Mouse (Mus musculus) brown adipose tissue, adult 24 weeks (tissue): Measurements from ENCODE around the gene Herc2. TPM values are rescaled to one million over a fixed set of nuclear protein-coding genes. Genes with fewer than 3 reads are reported as not detected.

ENCODE experiments used
- H3K27ac ChIP-seq: fragments of 200-500 bp; replicated peaks from 2 replicates; pipeline ENCODE4 v1.5.1; 2012; ENCODE audit warnings: low read depth, mild to moderate bottlenecking, low read length
- H3K4me1 ChIP-seq: fragments of 200-500 bp; 2 replicates; pipeline ENCODE4 v1.6.1; 2012; ENCODE audit warnings: low read length, mixed read lengths; ENCODE audit not compliant: control insufficient read depth, insufficient read depth, insufficient read length
- H3K4me3 ChIP-seq: fragments of 200-500 bp; 2 replicates; pipeline ENCODE4 v1.5.1; 2012; ENCODE audit warnings: low read depth, mild to moderate bottlenecking, low read length, moderate library complexity; ENCODE audit not compliant: insufficient read depth
- polyA plus RNA-seq: library from polyadenylated mRNA; stranded (reverse); fragments of >200 nt; gene quantifications from 2 replicates; pipeline ENCODE4 v1.2.4, GENCODE M21; 2012; ENCODE audit not compliant: missing spikeins, insufficient read depth, insufficient read length

Herc2 gene
- polyA plus RNA-seq, 1 experiment: 13.0 TPM

DNA sequence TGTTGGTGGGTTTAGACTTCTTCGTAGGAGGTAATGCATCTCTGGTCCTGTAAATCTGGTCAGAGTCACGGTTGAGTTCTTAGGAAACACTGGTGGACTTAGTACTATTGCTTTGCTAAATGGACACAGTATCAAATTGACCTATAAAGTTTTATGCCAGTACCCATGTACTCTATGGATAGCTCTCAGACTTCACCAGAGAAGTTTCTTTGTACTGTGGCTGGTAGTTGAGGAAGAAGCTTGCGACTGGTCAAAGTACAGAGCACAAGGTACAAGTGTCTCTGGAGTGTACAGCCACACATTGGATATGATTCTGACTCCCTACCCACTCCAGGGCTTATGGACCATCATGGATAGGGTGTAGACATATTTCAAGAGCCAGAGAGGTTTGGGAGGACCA lies 78.1 kb downstream of the Herc2 start:
- H3K4me3 ChIP-seq: no peak overlapping the region
- H3K4me1 ChIP-seq: no peaks in the 10 kb centered on the region
- no peak overlapping the region for H3K27ac ChIP-seq

DNA sequence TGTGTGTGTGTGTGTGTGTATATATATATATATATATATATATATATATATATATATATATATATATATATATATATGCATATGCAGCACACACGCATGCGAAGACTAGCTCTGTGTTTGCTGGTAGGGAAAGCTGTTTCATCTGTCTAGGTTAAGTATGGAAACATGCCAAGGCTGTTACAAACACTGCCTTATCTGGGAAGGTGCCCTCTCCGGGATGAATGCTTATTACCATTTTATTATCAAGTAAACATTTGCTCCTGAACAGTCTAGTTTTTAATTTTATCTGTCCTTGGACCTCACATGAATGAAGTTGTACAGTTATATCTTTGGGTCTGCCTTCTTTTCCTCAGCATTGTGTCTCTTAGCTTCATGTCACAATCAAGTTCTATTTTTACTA lies 79.6 kb downstream of the Herc2 start:
- no peak overlapping the region for H3K27ac ChIP-seq
- H3K4me1 ChIP-seq: no peaks in the 10 kb centered on the region
- H3K4me3 ChIP-seq: no peak overlapping the region

DNA sequence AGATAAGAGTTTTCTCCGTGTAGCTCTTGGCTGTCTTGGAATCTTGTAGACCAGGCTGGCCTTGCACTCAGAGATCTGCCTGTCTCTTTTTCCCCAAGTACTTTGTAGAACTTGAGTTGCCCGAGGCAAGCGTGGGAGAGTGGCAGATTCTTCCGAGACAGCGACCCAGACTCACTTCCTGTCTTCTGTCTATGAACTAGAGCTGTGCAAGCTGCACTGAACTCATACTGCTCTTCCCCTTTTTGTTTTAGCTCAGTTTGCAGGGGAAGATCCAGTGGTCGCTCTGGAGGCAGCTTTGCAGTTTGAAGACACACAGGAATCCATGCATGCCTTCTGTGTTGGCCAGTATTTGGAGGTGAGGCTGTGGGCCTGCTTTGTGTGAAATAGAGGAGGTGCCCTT lies 81.6 kb downstream of the Herc2 start:
- no peak overlapping the region for H3K4me3 ChIP-seq
- no peaks in the 10 kb centered on the region for H3K4me1 ChIP-seq
- H3K27ac ChIP-seq: no peak overlapping the region

DNA sequence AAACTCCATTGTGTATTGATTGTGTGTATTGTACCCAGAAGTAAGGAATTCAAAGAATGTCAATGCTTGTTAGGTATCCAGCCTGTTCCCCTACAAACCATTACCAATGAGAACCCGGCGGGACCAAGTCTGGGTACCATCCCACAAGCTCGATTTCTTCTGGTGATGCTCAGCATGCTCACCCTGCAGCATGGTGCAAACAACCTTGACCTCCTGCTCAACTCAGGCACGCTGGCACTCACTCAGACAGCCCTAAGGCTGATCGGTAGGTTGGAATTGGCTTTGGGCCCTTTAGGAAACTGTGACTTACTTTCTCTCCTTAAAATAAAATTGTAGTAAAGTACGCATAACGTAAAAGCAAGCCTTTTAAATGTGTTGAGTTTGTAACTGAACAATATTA lies 88.7 kb downstream of the Herc2 start:
- Histone ChIP-seq H3K27ac (no peak overlapping the region), H3K4me3 (no peak overlapping the region), H3K4me1 (no peaks in the 10 kb centered on the region)

DNA sequence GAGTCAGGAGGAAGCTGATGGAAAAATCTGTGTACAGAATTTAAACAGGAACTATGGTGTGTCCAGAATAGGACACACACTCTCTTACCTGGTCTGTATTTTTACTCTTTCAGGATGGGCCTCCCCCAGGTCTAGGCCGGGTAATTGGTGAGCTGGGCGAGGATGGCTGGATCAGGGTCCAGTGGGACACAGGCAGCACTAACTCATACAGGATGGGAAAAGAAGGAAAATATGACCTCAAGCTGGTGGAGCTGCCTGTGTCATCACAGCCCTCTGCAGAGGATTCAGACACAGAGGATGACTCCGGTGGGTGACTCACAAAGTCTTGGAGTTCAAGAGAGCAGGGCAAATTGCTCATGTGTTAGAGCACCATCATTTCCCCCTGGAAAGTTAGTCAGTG lies 96.4 kb downstream of the Herc2 start:
- H3K4me3 ChIP-seq: no peak overlapping the region
- H3K27ac ChIP-seq: no peak overlapping the region
- no peaks in the 10 kb centered on the region for H3K4me1 ChIP-seq

DNA sequence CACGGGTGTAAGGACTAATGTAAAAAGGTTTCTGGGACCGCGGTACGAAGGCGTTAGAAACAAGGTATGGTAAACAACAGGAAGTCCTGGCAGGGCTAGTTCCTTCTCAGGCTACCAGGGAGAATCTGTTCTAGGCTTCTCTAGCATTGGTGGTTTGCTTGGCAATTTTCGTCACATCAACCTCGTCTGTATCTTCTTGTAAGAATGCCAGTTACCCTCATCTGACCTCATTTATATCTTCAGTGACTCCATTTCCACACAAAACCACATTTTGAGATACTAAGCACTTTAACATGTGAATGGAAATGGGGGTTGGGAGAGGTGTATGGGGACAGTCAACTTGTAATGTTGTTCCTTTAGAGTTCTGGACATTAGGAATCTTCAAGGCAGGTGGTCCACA lies 98.9 kb downstream of the Herc2 start:
- no peak overlapping the region for H3K4me3 ChIP-seq
- no peak overlapping the region for H3K27ac ChIP-seq
- no peaks in the 10 kb centered on the region for H3K4me1 ChIP-seq

DNA sequence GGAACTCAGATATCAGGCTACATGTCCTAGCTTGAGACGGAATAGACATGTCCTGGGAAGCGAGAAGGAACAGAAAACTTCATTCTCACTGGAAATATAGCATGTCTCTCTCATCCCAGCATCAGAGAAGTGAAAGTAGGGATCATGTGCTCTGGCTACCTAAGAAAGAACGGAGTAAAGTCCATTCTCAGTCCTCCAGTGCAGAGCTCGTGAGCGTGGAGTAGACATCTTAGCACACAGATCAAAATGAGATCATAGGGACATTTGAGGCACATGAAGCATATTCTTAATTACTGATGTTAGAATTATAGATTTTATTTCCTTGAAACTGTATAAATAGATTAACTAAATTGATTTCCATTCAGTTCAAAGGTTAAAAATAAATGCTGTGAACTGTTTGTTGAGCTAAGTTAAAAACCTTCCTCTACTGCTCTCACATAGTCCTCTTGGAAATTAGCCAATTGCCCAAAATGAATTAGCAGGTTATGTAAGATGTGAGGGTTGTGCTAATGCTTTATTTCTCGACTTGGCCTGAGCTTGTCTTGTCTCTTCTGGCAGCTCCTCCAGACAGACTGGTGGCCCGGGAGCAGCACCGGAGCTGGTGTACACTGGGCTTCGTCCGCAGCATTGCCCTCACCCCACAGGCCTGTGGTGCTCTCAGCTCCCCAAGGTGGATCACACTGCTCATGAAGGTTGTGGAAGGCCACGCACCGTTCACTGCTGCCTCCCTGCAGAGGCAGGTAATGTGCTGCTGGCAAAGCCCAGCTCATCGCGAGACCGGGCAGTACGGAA lies 102.1 kb downstream of the Herc2 start:
- no peak overlapping the region for H3K27ac ChIP-seq

DNA sequence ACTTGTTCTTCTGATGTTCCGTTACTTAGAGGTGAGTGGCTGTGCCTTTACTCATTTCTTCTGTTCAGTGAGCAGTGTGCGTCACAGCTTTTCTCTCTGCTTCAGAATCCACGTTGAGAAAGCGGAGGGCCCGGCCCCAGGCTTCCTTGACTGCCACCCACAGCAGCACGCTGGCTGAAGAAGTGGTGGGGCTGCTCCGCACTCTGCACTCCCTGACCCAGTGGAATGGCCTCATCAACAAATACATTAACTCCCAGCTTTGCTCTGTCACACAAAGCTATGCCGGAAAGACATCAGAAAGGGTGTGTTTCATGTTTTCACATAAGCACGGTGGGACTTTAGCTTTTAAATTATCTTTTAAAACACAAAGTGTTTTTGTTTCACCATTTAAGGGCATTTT lies 103.2 kb downstream of the Herc2 start:
- Histone ChIP-seq H3K4me1 (no peaks in the 10 kb centered on the region), H3K27ac (no peak overlapping the region), H3K4me3 (no peak overlapping the region)

More for the DNA sequence above, 102.1 kb downstream of the Herc2 start:
- Histone ChIP-seq H3K4me3 (no peak overlapping the region), H3K4me1 (no peaks in the 10 kb centered on the region)

DNA sequence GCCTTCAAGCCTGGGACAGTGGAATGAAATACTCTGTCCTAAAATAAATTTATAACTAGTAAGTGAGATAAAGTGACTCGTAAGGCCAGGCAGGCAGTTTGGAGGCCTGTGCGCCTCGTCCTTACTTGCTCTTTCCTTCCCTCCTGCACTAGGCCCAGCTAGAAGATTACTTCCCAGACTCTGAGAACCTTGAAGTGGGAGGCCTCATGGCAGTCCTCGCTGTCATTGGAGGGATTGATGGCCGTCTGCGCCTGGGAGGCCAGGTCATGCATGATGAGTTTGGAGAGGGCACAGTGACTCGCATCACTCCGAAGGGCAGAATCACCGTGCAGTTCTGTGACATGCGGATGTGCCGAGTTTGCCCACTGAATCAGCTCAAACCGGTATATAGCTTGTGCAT lies 103.6 kb downstream of the Herc2 start:
- Histone ChIP-seq H3K27ac (no peak overlapping the region), H3K4me1 (no peaks in the 10 kb centered on the region)

DNA sequence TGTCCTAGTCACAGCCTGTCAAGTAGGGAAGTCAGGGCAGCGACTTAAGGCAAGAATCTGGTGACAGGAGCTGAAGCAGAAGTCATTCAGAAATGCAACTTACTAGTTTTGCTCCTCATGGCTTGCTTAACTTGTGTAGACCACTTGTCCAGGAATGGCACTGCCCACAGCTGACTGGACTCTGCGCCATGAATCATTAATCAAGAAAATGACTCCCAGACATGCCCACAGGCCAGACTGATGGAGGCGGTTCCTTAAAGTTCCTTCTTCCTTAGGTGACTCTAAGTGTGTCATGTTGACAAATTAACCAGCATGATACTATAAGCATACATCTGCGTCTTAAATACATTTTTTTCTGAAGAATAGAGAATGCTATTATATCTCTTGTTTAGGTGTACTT lies 113.3 kb downstream of the Herc2 start:
- Histone ChIP-seq H3K4me1 (no peaks in the 10 kb centered on the region), H3K4me3 (no peak overlapping the region), H3K27ac (no peak overlapping the region)

More for the DNA sequence above, 103.6 kb downstream of the Herc2 start:
- H3K4me3 ChIP-seq: no peak overlapping the region

DNA sequence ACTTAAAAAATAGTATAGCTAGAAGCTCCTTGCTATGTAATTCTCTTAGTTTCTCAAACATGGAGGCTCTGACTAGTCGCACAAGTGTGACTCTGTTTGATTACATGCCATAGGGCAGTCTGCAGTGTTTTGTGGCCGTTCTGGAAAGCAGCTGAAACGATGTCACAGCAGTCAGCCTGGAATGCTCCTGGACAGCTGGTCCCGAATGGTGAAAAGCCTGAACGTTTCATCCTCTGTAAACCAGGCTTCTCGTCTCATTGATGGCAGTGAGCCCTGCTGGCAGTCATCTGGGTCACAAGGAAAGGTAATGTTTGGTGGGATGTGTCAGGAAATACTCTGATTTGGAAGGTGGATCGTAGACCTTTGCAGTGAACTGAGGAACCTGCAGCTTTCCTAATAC lies 118.7 kb downstream of the Herc2 start:
- H3K4me3 ChIP-seq: no peak overlapping the region
- H3K27ac ChIP-seq: no peak overlapping the region
- no peaks in the 10 kb centered on the region for H3K4me1 ChIP-seq

DNA sequence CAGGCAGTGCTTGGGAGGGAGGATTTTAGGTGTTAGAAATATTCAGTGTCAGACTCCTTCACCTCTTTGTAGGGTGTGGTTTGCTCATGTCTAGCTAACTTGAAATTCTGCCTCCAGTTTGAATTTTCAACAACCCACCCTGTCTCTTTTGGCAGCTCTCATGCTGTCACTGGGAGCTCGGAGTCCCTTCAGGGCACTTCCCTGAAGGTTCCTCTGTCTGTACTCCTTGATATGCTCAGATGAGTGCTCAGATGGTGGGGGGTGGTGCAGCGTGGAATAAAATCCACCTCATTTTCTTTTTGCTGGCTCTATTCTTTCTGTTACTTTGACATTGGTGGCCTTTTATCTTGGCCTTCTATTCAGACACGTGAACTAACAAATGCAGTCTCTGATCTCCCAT lies 127.4 kb downstream of the Herc2 start:
- Histone ChIP-seq H3K4me3 (no peak overlapping the region), H3K27ac (no peak overlapping the region), H3K4me1 (no peaks in the 10 kb centered on the region)

DNA sequence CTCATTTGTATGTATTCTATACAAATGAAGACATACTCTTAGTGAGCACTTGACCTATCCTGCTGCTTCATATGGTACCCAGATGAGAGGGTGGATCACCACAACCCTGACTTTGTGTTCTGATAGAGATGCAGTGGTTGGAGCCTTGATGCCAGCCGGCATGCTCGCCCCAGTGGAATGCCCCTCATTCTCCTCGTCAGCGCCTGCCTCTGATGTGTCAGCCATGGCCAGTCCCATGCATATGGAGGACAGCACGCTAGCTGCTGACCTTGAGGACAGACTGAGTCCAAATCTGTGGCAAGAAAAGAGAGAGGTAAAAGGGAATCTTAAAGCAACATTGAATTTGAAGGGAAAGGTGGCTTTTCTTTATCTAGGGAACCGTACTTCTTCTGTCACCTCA lies 141.0 kb downstream of the Herc2 start:
- no peak overlapping the region for H3K4me3 ChIP-seq
- no peaks in the 10 kb centered on the region for H3K4me1 ChIP-seq
- H3K27ac ChIP-seq: no peak overlapping the region

DNA sequence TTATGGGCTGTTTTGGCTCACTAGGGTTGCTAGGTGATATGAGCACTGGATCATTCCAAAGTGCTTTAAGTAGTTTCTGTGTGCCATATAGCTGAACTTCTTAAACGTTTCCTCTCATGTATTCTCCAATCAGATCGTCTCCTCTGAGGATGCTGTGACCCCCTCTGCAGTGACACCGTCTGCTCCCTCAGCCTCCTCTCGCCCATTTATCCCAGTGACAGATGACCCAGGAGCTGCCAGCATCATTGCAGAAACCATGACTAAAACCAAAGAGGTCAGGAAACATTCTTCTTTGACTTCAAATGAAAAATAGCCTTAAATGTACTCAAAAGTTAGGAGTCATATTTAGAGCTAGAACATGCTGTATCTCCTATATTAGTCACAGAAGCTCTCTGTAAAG lies 141.7 kb downstream of the Herc2 start:
- H3K4me3 ChIP-seq: no peak overlapping the region

DNA sequence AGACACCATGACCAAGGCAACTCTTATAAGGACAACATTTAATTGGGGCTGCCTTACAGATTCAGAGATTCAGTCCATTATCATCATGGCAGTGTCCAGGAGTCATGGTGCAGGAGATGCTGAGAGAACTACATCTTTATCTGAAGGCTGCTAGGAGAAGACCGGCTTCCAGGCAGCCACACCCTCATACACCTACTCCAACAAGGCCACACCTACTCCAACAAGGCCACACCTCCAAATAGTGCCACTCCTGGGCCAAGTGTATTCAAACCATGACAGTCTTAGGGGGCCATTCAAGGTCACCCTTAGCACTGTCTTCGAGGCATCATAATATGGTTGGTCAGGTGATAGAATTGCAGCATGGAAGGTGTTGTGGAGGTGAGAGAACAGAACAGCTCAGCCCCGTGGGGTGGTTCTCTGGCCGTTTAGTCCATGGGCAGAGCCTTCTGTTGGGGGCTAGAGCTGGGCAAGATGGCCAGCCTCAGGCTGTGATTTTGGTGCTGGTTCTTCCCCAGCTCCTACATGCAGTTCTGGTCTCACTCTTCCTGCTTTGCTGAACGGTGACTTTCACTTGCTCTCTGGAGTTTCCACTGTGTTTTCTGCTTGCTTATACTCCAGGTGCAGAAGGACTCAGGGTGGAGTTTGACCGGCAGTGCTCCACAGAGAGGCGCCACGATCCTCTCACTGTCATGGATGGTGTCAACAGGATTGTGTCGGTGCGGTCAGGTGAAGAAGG lies 151.7 kb downstream of the Herc2 start:
- H3K4me3 ChIP-seq: no peak overlapping the region
- H3K27ac ChIP-seq: no peak overlapping the region
- no peaks in the 10 kb centered on the region for H3K4me1 ChIP-seq

More for the DNA sequence above, 141.7 kb downstream of the Herc2 start:
- Histone ChIP-seq H3K4me1 (no peaks in the 10 kb centered on the region), H3K27ac (no peak overlapping the region)

DNA sequence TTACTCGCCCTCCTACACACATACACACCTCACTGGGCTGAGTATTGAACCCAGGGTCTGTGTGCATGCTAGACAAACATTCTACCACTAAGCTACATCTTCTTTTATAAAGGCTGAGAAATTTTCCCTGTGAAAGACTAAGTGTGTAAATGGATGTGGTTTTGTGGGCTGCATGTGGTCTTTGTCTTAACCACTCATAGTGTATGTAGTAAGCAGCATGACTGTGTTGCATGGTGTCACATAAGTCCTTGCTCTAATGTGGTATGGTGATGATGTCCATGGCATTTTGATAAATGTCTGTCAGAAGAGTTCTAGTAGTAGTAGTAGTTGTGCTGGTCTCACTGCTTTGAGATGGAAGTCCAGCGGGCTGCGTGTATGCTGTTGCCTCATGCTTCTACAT lies 152.8 kb downstream of the Herc2 start:
- Histone ChIP-seq H3K4me1 (no peaks in the 10 kb centered on the region), H3K4me3 (no peak overlapping the region), H3K27ac (no peak overlapping the region)
